Mouse (Mus musculus) cerebellum, adult 11-12 months (tissue): ENCODE measurements at regions not wholly inside any gene's neighbourhood (a gene's known extent, or its start where the extent isn't known, plus 50 kb on each side); places are given as distances from the start of the nearest gene placed in this dataset.

Experiments used
- DNase-seq: peaks from one replicate; pipeline ENCODE4 v3.0.0; 2022

GRCm38 (mm10) chr11:56932766-56933165, 78.4 kb upstream of the Gria1 start:
- DNase-seq: no peak

GRCm38 (mm10) chr11:56952357-56952756, 58.8 kb upstream of the Gria1 start:
- DNase-seq: no peak

GRCm38 (mm10) chr11:56957824-56958223, 53.4 kb upstream of the Gria1 start:
- DNase-seq: no peak
